Mouse (Mus musculus) brain, adult 2 months (tissue): ENCODE measurements around the gene Fbln2.
"Not testable (repeated sequence)": the region's sequence is repeated elsewhere in the genome, so short reads cannot be mapped to it uniquely, and the experiment has no call there.

Experiments used
- DNase-seq: peaks from one replicate; pipeline ENCODE4 v3.0.0; 2011; ENCODE audit warnings: low read depth, low spot score

Gene Fbln2

GRCm38 (mm10) chr6:91212155-91212554, at the start of gene Fbln2:
Gene Fbln2 (plus strand): TSS chr6:91212455.
- not testable (repeated sequence) for DNase-seq

GRCm38 (mm10) chr6:91163195-91163911, 48.9 kb upstream of the Fbln2 start:
- DNase-seq, result no peak

- peak; percentile 58 for DNase-seq
Observed at GRCm38 (mm10) chr6:91164584-91164983, 47.7 kb upstream of the Fbln2 start.

- DNase-seq, result peak; percentile 85
Observed at GRCm38 (mm10) chr6:91165210-91165609, 47.0 kb upstream of the Fbln2 start.

- no peak for DNase-seq
Observed at GRCm38 (mm10) chr6:91167828-91168227, 44.4 kb upstream of the Fbln2 start.

- no peak for DNase-seq
Observed at GRCm38 (mm10) chr6:91169129-91169528, 43.1 kb upstream of the Fbln2 start.

GRCm38 (mm10) chr6:91171396-91171895, 40.8 kb upstream of the Fbln2 start:
- no peak for DNase-seq

- DNase-seq, result no peak
Observed at GRCm38 (mm10) chr6:91172381-91172780, 39.9 kb upstream of the Fbln2 start.

- DNase-seq, result peak; percentile 68
Observed at GRCm38 (mm10) chr6:91173221-91173880, 38.9 kb upstream of the Fbln2 start.

GRCm38 (mm10) chr6:91174211-91174610, 38.0 kb upstream of the Fbln2 start:
- DNase-seq, result no peak

- peak; percentile 47 for DNase-seq
Observed at GRCm38 (mm10) chr6:91180767-91181171, 31.5 kb upstream of the Fbln2 start.

- no peak for DNase-seq
Observed at GRCm38 (mm10) chr6:91181320-91181719, 30.9 kb upstream of the Fbln2 start.

- no peak for DNase-seq
Observed at GRCm38 (mm10) chr6:91182075-91182490, 30.2 kb upstream of the Fbln2 start.

- no peak for DNase-seq
Observed at GRCm38 (mm10) chr6:91183041-91183440, 29.2 kb upstream of the Fbln2 start.

- no peak for DNase-seq
Observed at GRCm38 (mm10) chr6:91183980-91184379, 28.3 kb upstream of the Fbln2 start.

GRCm38 (mm10) chr6:91184776-91185175, 27.5 kb upstream of the Fbln2 start:
- no peak for DNase-seq

- DNase-seq, result no peak
Observed at GRCm38 (mm10) chr6:91185502-91185901, 26.8 kb upstream of the Fbln2 start.

GRCm38 (mm10) chr6:91186161-91186931, 25.9 kb upstream of the Fbln2 start:
- DNase-seq, result peak; percentile 31

- DNase-seq, result peak; percentile 29
Observed at GRCm38 (mm10) chr6:91186934-91187333, 25.3 kb upstream of the Fbln2 start.

GRCm38 (mm10) chr6:91187871-91188270, 24.4 kb upstream of the Fbln2 start:
- DNase-seq, result no peak

GRCm38 (mm10) chr6:91189971-91190370, 22.3 kb upstream of the Fbln2 start:
- DNase-seq, result peak; percentile 40

- DNase-seq, result no peak
Observed at GRCm38 (mm10) chr6:91191465-91191864, 20.8 kb upstream of the Fbln2 start.
